Mouse (Mus musculus) neural tube, embryonic 12.5 days (tissue): ENCODE data around the gene Ntrk3. TPM values are rescaled to one million over a fixed set of nuclear protein-coding genes. Genes with fewer than 3 reads are reported as not detected.

Experiments used
- ATAC-seq: fragments of 200-750 bp; cut with Nextera tagmentation; 2 replicates; pipeline ENCODE4 v1.8.0; 2017; ENCODE audit warnings: low read depth, mild to moderate bottlenecking, moderate TSS enrichment, moderate library complexity; ENCODE audit not compliant: low FRiP score
- H3K27ac ChIP-seq: fragments of 300-500 bp; sonication (generic); 2 replicates; pipeline ENCODE4 v1.5.1; 2016
- H3K27me3 ChIP-seq: fragments of 300-500 bp; sonication (generic); replicated peaks from 2 replicates; pipeline ENCODE4 v1.6.1; 2016; ENCODE audit warnings: mild to moderate bottlenecking
- H3K36me3 ChIP-seq: fragments of 300-500 bp; sonication (generic); 2 replicates; pipeline ENCODE4 v1.6.1; 2016; ENCODE audit warnings: mild to moderate bottlenecking
- H3K4me1 ChIP-seq: fragments of 300-500 bp; sonication (generic); 2 replicates; pipeline ENCODE4 v1.6.1; 2016
- H3K4me2 ChIP-seq: fragments of 300-500 bp; sonication (generic); replicated peaks from 2 replicates; pipeline ENCODE4 v1.6.1; 2016; ENCODE audit warnings: mild to moderate bottlenecking
- H3K4me3 ChIP-seq: fragments of 300-500 bp; sonication (generic); 2 replicates; pipeline ENCODE4 v1.5.1; 2016
- H3K9ac ChIP-seq: fragments of 300-500 bp; sonication (generic); 2 replicates; pipeline ENCODE4 v1.6.1; 2016; ENCODE audit warnings: mild to moderate bottlenecking
- H3K9me3 ChIP-seq: fragments of 300-500 bp; sonication (generic); 2 replicates; pipeline ENCODE4 v1.6.1; 2016; ENCODE audit warnings: mild to moderate bottlenecking
- WGBS: fragments of 180-500 bp; shearing (Covaris S2); methylation state at CpG from one replicate; pipeline ENCODE4 v1.1.7; 2016; 5-methylcytosine and 5-hydroxymethylcytosine counted together
- polyA plus RNA-seq: library from polyadenylated mRNA; unstranded; fragments of >200 nt; fragmentation: Nextera tagmentation; extraction: Ambion mirVana; gene quantifications from 2 replicates; pipeline ENCODE4 v1.2.1, GENCODE M21; 2016

The Ntrk3 gene
- polyA plus RNA-seq, 1 experiment from 2014 or later = 17.6 TPM

DNA sequence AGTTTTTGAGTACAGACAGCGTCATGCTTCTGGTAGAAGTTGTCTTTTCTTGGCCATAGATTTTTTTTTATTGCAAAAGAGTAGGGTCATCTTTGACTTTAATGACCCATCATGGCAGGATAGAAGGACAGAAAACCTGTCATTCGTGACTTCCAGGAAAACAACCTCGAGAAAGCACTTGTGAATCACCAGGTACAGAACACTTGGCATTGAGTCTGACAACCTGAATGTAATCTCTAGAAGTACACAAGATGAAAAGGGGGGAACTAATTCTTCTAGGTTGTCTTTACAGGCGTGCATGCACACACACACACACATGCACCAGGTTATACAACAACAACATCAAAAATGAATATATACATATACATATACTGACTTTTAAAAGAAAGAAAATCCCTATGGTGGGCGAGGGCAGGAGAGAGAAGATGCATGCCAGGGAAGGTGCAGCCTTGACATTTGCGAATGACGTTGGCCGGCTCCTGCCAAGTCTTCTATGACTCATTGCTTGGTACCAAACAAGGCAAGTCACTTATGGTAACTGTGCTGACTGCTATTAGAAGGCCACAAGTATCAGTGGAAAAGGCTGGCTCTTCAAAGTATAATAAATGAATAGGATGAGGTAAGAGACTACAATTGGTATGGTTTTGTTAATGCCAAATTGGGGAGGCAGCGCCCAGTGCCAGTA is 217.4 kb downstream of the Ntrk3 start:
- 91% methylated on average over 9 of the region's 9 CpGs for WGBS
- ATAC-seq = no peak

DNA sequence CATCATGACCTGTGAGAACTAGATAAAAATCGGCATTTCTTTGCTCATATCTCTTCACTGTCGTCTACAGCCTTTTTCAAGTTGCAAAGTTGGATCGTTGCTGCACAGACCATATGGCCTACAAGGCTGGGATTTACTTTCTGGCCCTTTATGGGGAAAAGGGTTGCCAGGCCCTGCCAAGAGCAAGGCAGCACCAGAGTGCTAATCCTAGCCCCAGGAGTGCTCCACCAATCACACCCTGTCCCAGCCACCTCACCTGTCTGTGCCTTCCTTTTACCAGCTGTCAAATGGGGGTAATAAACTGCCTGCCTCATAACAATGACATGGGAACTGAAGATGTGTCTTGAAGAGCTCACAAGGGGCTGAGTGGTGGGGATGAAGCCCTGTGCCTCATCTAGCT is 218.1 kb downstream of the Ntrk3 start:
- no peak for ATAC-seq
- H3K9ac ChIP-seq = no peak overlapping the region

More for the DNA sequence above, 217.4 kb downstream of the Ntrk3 start:
- Histone ChIP-seq H3K36me3 (peaks cover 7% of the 10 kb centered on the region), H3K27me3 (no peaks in the 10 kb centered on the region), H3K4me1 (no peaks in the 10 kb centered on the region), H3K9me3 (no peaks in the 10 kb centered on the region), H3K9ac (no peak overlapping the region), H3K4me3 (no peak overlapping the region), H3K27ac (no peak overlapping the region), H3K4me2 (no peak overlapping the region)

DNA sequence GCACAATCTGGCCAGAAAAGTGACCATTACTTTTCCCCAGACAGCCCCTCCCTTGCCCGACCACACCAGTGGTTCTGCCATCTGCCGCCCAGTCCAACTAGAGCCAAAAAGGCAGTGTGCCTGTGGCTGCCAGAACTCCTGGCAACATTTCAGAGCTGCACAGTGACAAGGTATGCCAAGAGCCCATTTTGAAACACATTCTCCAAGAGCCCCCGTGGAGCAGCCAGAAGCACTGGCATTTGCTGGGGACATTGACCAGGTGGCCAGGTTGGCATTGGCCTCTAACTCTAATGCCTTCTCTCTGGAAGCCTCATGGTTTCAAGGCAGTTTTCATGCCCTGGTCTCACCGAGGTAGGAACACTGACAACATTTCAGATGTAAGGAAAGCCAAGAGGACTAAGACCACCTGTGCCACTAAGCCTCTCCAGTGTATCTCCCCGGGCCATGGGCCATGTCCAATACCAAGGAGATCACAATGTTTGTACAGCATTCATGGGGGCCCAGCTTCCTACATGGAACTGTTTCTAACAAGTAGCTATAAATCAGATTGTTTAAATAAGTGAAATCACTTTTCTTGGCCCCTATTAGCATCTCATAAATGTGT is 218.9 kb downstream of the Ntrk3 start:
- no peak overlapping the region for H3K27ac ChIP-seq
- no peaks in the 10 kb centered on the region for H3K27me3 ChIP-seq
- no peak overlapping the region for H3K4me3 ChIP-seq
- H3K9ac ChIP-seq = no peak overlapping the region
- H3K4me2 ChIP-seq = no peak overlapping the region
- 91% methylated on average over 5 of the region's 5 CpGs for WGBS
- no peaks in the 10 kb centered on the region for H3K9me3 ChIP-seq
- no peaks in the 10 kb centered on the region for H3K4me1 ChIP-seq
- no peak for ATAC-seq
- H3K36me3 ChIP-seq = peaks cover 12% of the 10 kb centered on the region

More for the DNA sequence above, 218.1 kb downstream of the Ntrk3 start:
- Histone ChIP-seq H3K27me3 (no peaks in the 10 kb centered on the region), H3K9me3 (no peaks in the 10 kb centered on the region), H3K27ac (no peak overlapping the region), H3K4me2 (no peak overlapping the region), H3K4me3 (no peak overlapping the region), H3K36me3 (peaks cover 8% of the 10 kb centered on the region), H3K4me1 (no peaks in the 10 kb centered on the region)
- 93% methylated on average over 3 of the region's 3 CpGs for WGBS

DNA sequence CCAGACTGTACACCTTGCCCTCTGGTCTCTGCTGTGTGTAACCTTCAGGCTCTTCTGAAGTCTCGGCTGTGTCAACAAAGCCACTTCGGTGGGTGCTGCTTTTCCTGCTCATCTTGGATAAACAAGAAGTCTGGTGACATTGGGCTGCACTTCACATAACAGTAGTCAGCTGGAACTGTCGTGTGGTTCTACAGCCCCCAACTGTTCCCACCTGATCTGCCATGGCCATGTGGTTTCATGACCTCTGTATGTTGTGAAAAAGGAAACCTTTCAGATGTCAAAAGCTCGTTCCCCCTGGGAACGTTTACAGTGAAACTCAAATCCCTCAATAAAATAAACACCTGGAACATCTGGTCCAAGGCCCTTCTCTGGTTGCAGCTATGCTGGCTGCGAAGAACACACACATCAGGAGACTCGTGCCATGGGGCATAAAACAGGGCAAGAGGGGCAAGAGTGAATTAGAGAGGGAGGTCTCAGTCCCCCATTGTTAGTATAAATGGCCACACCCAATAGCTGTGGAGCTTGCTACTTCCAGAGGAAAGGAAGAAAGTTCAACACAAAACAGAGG is 222.7 kb downstream of the Ntrk3 start:
- Histone ChIP-seq H3K4me1 (no peaks in the 10 kb centered on the region), H3K9ac (no peak overlapping the region), H3K4me2 (no peak overlapping the region), H3K27me3 (no peaks in the 10 kb centered on the region), H3K9me3 (no peaks in the 10 kb centered on the region), H3K36me3 (peaks cover 17% of the 10 kb centered on the region), H3K4me3 (no peak overlapping the region), H3K27ac (no peak overlapping the region)
- no peak for ATAC-seq
- whole genome bisulfite sequencing = 64% methylated on average over 7 of the region's 7 CpGs

DNA sequence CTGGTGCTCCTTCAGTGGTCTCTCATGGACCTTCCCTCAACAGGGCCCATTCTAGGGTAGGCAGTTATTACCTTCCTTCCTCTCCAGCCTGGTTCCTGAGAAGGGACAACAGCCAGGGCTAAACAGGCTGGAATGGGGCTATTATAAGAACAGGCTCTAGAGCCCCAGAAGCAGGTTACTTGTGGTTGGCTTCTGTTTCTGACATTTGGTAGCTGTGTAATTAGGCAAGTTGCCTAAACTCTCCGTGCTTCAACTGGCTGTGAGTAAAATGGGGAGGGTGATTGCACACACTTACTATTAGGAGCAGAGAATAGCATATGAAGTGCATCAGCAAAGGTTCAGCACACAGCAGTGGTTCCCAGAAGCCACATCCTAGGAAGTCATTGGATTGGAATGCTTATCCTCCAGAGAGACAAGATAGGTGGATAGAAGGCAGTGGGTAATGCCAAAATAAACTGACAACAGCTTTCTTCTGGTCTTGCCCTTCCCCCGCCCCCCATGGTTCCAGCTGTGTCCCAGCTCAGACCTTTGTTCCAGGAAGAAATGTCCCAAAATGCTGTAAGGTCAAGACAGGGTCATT is 230.7 kb downstream of the Ntrk3 start:
- Histone ChIP-seq H3K4me1 (no peaks in the 10 kb centered on the region), H3K27me3 (no peaks in the 10 kb centered on the region), H3K27ac (no peak overlapping the region), H3K4me2 (no peak overlapping the region), H3K4me3 (no peak overlapping the region), H3K9me3 (no peaks in the 10 kb centered on the region), H3K36me3 (peaks cover 12% of the 10 kb centered on the region), H3K9ac (no peak overlapping the region)
- no peak for ATAC-seq
- WGBS = 77% methylated on average over 2 of the region's 2 CpGs

DNA sequence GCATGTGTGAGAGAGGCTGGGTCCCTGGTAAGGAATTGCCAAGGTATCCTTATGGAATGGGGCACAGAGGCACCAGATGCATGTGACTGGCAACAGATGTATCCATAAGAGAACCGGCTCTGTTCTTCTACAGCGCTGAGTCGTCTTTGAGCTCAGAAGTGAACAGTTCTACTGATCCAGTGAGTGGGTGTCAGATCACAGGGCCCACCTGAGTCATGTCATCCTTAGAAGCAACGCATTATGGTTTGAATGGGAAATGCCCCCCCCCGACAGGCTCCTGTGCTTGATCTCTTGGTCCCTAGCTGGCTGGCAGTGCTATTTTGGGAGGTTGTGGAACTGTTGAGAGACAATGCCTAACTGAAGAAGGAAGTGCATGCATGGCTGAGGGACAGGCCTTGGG is 236.9 kb downstream of the Ntrk3 start:
- Histone ChIP-seq H3K36me3 (no peaks in the 10 kb centered on the region), H3K9me3 (no peaks in the 10 kb centered on the region), H3K27ac (no peak overlapping the region), H3K27me3 (no peaks in the 10 kb centered on the region), H3K9ac (no peak overlapping the region), H3K4me2 (no peak overlapping the region), H3K4me1 (no peaks in the 10 kb centered on the region), H3K4me3 (no peak overlapping the region)
- no peak for ATAC-seq
- WGBS = 93% methylated on average over 5 of the region's 5 CpGs

DNA sequence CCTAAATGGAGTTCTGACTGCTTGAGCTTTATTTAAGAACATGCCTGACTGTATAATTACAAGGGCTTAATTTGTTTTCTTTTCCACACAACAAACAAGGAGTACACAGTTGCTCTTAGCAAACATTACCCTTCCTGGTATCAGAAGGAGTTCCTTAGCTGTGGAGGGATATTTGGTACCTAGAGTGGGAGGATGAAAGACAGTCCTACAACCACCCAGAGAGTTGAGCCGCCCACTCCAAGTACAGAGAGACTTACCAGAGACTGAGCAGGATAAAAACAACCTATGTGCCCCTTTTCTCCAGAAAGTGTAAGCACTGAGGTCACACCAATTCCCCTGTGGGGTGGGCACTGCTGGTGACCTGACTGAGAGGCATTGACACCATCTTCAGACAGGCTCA is 237.8 kb downstream of the Ntrk3 start:
- no peaks in the 10 kb centered on the region for H3K9me3 ChIP-seq
- no peaks in the 10 kb centered on the region for H3K36me3 ChIP-seq
- H3K4me1 ChIP-seq = no peaks in the 10 kb centered on the region
- no peak overlapping the region for H3K27ac ChIP-seq
- WGBS = 84% methylated on average over 1 of the region's 1 CpGs
- H3K27me3 ChIP-seq = no peaks in the 10 kb centered on the region
- H3K4me2 ChIP-seq = no peak overlapping the region
- no peak for ATAC-seq
- H3K4me3 ChIP-seq = no peak overlapping the region
- no peak overlapping the region for H3K9ac ChIP-seq

DNA sequence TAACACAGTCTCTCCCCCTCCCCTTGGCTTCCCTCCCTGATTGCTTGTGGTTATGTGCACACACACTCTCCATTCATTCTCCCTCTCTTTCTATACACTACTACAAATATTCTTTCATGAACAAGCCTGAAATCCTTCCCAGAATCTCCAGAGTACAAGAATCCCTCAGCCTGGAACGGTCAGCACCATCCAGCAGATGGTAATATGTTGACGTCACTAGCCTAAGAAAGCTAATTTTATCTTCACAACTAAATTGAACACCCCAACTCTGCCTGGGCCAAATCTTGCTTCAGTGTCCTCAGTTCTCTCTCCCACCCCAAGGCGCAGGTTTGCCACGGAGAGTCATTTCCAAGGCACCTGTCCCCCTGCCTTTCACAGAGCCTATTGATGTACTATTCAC is 239.5 kb downstream of the Ntrk3 start:
- H3K27ac ChIP-seq = no peak overlapping the region
- no peak for ATAC-seq
- 90% methylated on average over 4 of the region's 4 CpGs for WGBS
- no peaks in the 10 kb centered on the region for H3K4me1 ChIP-seq
- H3K9ac ChIP-seq = no peak overlapping the region
- H3K36me3 ChIP-seq = no peaks in the 10 kb centered on the region
- no peak overlapping the region for H3K4me3 ChIP-seq
- H3K9me3 ChIP-seq = no peaks in the 10 kb centered on the region
- H3K4me2 ChIP-seq = no peak overlapping the region
- no peaks in the 10 kb centered on the region for H3K27me3 ChIP-seq

DNA sequence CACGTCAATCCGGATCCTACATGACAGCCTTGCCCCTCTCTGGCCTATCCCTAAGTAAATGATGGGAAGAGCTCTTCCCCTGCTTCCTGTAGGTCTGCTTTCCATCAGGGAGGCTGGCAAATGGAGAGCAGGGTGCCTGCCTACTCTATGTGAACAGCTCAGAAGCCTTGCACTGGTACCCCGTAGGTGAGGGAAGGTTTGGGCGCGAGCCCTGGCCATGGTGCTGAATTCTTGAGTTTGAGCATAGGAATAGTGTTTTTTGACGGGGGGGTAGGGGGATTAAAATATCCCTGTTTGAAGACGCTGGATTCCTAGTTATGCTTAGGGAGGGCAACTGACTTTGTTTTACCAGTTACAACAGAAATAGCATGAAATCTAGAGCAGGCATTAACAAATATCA is 240.0 kb downstream of the Ntrk3 start:
- Histone ChIP-seq H3K4me2 (no peak overlapping the region), H3K4me1 (no peaks in the 10 kb centered on the region), H3K27me3 (no peaks in the 10 kb centered on the region), H3K9me3 (no peaks in the 10 kb centered on the region), H3K27ac (no peak overlapping the region), H3K36me3 (no peaks in the 10 kb centered on the region), H3K9ac (no peak overlapping the region), H3K4me3 (no peak overlapping the region)
- WGBS = 50% methylated on average over 7 of the region's 7 CpGs
- ATAC-seq = no peak

DNA sequence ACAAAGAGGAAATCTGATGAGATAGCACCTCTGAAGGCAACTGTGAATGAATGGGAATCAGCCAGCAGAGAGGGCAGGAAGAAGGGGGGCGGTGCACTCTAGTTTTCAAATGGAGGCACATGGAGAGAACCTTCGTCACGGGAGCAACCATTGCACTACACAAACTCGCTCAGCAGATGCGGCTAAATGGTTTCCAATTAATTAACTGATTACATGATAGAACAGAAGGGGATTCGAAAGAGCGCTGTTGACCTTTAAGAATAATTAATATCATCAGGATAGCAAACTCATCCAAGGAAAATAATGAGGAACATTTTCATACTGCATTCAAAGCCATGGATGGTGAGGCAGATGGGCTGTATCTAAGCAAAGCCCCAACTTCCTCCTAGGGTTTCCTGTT is 244.2 kb downstream of the Ntrk3 start:
- Histone ChIP-seq H3K9me3 (no peaks in the 10 kb centered on the region), H3K27me3 (no peaks in the 10 kb centered on the region), H3K4me3 (no peak overlapping the region), H3K36me3 (no peaks in the 10 kb centered on the region), H3K9ac (no peak overlapping the region), H3K4me1 (no peaks in the 10 kb centered on the region), H3K27ac (no peak overlapping the region), H3K4me2 (no peak overlapping the region)
- WGBS = 92% methylated on average over 7 of the region's 7 CpGs
- no peak for ATAC-seq

DNA sequence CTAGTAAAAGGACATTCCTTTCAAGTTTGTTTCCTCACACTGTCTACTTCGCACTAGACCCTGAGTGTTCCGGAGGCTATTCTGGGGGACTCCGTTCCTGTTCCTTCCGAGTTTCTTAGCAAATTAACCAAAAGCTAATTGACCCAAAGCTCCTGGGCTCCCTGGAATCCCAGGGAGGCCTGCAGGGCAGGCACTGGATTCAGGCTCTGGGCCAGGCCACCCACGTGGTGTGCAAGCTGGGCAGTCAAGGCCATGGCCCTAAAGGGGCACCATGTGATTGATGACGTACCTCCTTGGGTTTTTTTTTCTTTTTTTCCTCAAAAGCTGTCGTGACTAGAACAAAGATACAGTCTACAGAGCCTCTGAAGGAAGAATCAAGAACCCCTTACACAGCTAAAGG is 246.6 kb downstream of the Ntrk3 start:
- H3K4me3 ChIP-seq = no peak overlapping the region
- no peak for ATAC-seq
- H3K4me2 ChIP-seq = no peak overlapping the region
- H3K27ac ChIP-seq = no peak overlapping the region
- 42% methylated on average over 7 of the region's 7 CpGs for WGBS
- no peaks in the 10 kb centered on the region for H3K9me3 ChIP-seq
- no peaks in the 10 kb centered on the region for H3K4me1 ChIP-seq
- H3K36me3 ChIP-seq = no peaks in the 10 kb centered on the region
- H3K9ac ChIP-seq = no peak overlapping the region
- no peaks in the 10 kb centered on the region for H3K27me3 ChIP-seq

DNA sequence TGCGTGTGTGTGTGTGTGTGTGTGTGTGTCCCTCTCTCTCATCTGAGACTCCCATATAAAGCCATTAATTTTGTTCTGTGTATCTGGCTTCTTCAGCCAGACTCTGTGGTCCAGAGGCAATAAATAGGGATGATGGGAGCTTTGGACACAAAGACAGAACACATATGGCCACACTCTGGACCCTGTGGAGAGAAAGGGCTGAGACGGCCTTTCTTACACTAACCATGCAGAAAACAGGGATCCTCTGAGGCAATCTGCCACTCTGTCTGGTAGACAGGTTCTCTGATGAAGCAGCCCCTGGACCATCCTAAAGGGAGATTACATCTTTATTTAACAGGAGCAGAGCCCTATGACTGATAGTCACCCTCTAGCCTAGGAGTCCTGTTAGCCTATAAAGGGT is 253.5 kb downstream of the Ntrk3 start:
- Histone ChIP-seq H3K4me2 (no peak overlapping the region), H3K4me3 (no peak overlapping the region), H3K36me3 (no peaks in the 10 kb centered on the region), H3K9ac (no peak overlapping the region), H3K27me3 (no peaks in the 10 kb centered on the region), H3K4me1 (no peaks in the 10 kb centered on the region), H3K27ac (no peak overlapping the region), H3K9me3 (no peaks in the 10 kb centered on the region)
- no peak for ATAC-seq
- WGBS = 87% methylated on average over 2 of the region's 2 CpGs
